Mouse (Mus musculus): Measurements from ENCODE around the gene Ppp5c. TPM values are rescaled to one million over a fixed set of nuclear protein-coding genes. Genes with fewer than 3 reads are reported as not detected.

Ppp5c gene
- polyA plus RNA-seq, 1 experiment from 2014 or later: 117 TPM

DNA sequence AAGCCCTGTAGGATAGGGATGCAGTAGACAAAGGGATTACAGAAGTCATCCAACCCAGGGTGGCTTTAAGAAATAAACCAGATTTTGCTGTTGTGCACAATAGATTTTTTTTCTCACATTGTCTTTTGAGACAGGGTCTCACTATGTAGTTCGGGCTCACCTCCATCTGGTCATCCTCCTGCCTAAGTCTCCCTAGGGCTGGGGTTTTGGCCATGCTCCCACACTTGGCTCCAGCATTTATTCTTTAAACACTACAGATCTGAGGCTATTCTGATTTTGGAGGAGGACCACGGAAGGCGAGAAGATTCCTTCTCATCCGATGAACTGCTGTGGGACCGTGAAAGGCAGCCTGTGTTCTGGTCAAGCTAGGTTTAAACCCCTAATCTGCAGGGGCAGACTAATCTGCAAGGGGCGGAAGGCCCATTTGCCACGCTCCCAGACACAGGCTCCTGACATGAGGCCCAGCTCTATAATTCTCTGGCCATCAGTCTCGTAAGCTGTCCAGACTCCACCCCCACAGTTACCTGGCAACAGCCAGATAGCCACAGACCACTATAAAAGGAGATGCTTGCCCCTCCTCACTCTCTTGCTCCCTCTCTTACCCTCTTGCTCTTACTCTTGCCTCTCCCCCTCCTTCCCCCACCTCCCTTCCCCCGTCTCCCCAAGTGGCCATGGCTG lies 10.4 kb upstream of the Ppp5c start:
- Histone ChIP-seq H3K27ac (ENCODE audit: low read depth) (no peak overlapping the region), H3K9ac (no peak overlapping the region), H3K4me1 (ENCODE audit: insufficient read depth) (no peaks in the 10 kb centered on the region), H3K4me2 (no peak overlapping the region), H3K36me3 (ENCODE audit: insufficient read depth) (peaks cover 91% of the 10 kb centered on the region), H3K27me3 (ENCODE audit: insufficient read depth, low read length) (no peaks in the 10 kb centered on the region), H3K9me3 (ENCODE audit: low read depth, low read length) (no peaks in the 10 kb centered on the region), H3K4me3 (ENCODE audit: low read depth, low read length) (no peak overlapping the region)
- no peak for DNase-seq
- TF ChIP-seq CTCF (IDR thresholded peaks at IDR 0.05; ENCODE audit: low read depth): no peak
- no peak for ATAC-seq (ENCODE audit: insufficient read depth)
- WGBS: 70% methylated on average over 9 of the region's 9 CpGs

DNA sequence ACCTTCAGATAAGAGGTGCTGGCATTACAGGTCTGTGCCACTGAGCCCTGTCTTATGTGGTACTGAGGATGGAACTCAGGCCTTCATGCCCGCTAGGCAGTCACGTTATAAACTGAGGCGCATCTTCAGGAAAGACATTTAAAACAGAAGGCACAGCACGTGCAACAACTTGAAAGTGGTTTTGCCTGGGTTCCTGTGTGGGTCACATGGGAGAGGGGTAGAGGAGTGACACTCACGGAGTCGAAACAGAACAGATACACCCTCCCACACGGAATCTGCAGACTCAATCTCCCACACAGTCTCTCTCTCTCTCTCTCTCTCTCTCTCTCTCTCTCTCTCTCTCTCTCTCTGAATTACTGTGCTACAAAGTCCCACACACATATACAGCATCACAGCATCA lies 2.5 kb upstream of the Ppp5c start:
- H3K4me1 ChIP-seq (ENCODE audit: insufficient read depth): no peaks in the 10 kb centered on the region
- ATAC-seq (ENCODE audit: insufficient read depth): no peak
- WGBS: 69% methylated on average over 7 of the region's 7 CpGs

DNA sequence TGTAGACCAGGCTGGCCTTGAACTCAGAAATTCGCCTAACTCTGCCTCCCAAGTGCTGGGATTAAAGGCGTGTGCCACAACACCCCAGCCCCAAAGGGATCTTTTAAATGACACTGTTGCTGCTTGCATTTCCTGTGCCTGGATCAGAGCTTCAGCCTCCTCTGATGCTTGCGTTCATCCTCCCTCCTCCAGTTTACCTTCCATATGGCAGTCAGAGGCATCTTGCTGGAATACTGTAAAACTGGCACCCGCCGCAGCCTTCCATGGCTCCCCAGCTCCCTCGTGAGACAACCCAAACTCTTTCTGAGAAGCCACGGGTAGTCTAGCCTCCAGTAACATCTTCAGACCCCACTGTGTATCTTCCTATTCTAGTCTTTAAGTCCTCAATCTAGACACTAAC lies 1.2 kb upstream of the Ppp5c start:
- 68% methylated on average over 7 of the region's 7 CpGs for WGBS
- H3K36me3 ChIP-seq (ENCODE audit: insufficient read depth): peaks cover 42% of the 10 kb centered on the region
- no peaks in the 10 kb centered on the region for H3K4me1 ChIP-seq (ENCODE audit: insufficient read depth)
- no peak overlapping the region for H3K4me2 ChIP-seq
- ATAC-seq (ENCODE audit: insufficient read depth) (no peak), DNase-seq (no peak)
- no peak overlapping the region for H3K4me3 ChIP-seq (ENCODE audit: low read depth, low read length)
- no peak overlapping the region for H3K27ac ChIP-seq (ENCODE audit: low read depth)
- no peaks in the 10 kb centered on the region for H3K27me3 ChIP-seq (ENCODE audit: insufficient read depth, low read length)
- no peaks in the 10 kb centered on the region for H3K9me3 ChIP-seq (ENCODE audit: low read depth, low read length)
- no peak overlapping the region for H3K9ac ChIP-seq
- TF ChIP-seq CTCF (IDR thresholded peaks at IDR 0.05; ENCODE audit: low read depth): no peak

More for the DNA sequence above, 2.5 kb upstream of the Ppp5c start:
- no peak for TF ChIP-seq CTCF (IDR thresholded peaks at IDR 0.05; ENCODE audit: low read depth)
- Histone ChIP-seq H3K36me3 (ENCODE audit: insufficient read depth) (peaks cover 48% of the 10 kb centered on the region), H3K27me3 (ENCODE audit: insufficient read depth, low read length) (no peaks in the 10 kb centered on the region), H3K27ac (ENCODE audit: low read depth) (no peak overlapping the region), H3K9me3 (ENCODE audit: low read depth, low read length) (no peaks in the 10 kb centered on the region), H3K9ac (no peak overlapping the region), H3K4me3 (ENCODE audit: low read depth, low read length) (no peak overlapping the region), H3K4me2 (no peak overlapping the region)
- DNase-seq: no peak

DNA sequence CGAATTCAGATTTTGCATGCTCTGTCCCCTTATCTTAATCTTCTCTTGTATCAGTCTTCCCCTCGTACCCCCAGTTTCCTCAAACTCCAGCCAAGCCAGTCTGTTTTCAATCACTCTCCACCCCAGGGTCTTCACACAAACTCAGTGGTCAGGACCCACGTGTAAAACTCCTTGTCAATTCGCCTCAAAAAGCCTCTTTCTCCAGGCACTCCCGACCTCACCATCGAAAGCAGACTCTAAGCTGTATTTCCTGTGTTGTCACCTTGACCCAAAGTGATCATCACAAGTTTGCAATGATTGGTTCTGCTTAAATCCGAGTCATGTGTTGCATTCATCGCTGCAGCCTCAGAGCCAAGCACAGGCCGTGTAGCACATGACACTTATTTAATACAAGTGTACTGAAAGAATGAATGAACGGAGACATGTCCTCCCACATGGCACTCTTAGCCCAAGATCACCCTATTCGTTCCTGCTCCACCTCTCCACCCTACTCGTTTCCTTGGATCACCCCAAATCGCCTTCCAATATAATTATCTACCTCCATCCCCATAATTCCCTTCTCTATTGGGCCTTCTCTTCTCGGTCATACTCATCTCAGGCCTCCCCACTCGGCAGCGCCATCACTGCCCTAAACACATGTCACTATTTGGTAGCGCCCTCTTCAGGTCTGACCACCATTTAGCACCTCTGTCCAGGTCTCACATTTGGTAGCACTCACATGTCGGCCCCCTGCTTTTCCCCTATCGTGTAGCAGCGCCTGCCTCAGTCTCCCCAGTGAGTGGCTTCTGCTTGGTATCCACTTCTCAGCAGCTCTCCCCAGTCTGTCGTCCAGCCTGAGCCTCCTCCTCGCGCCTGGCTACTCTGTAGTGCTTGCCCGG lies 775 bp downstream of the Ppp5c start:
- Histone ChIP-seq H3K4me3 (ENCODE audit: low read depth, low read length) (peak overlapping the region; percentile 71), H3K27ac (ENCODE audit: low read depth) (peak overlapping the region; percentile 74; the same call in 1 of the 2 replicates), H3K9ac (peak overlapping the region; percentile 76), H3K9me3 (ENCODE audit: low read depth, low read length) (no peaks in the 10 kb centered on the region), H3K27me3 (ENCODE audit: insufficient read depth, low read length) (no peaks in the 10 kb centered on the region), H3K36me3 (ENCODE audit: insufficient read depth) (peaks cover 41% of the 10 kb centered on the region), H3K4me2 (peak overlapping the region; percentile 70), H3K4me1 (ENCODE audit: insufficient read depth) (no peaks in the 10 kb centered on the region)
- TF ChIP-seq CTCF (IDR thresholded peaks at IDR 0.05; ENCODE audit: low read depth): peak; percentile 74
- ATAC-seq (ENCODE audit: insufficient read depth) (no peak; the same call in 1 of the 2 replicates), DNase-seq (peak; percentile 83)
- 3% methylated on average over 24 of the region's 24 CpGs for WGBS

DNA sequence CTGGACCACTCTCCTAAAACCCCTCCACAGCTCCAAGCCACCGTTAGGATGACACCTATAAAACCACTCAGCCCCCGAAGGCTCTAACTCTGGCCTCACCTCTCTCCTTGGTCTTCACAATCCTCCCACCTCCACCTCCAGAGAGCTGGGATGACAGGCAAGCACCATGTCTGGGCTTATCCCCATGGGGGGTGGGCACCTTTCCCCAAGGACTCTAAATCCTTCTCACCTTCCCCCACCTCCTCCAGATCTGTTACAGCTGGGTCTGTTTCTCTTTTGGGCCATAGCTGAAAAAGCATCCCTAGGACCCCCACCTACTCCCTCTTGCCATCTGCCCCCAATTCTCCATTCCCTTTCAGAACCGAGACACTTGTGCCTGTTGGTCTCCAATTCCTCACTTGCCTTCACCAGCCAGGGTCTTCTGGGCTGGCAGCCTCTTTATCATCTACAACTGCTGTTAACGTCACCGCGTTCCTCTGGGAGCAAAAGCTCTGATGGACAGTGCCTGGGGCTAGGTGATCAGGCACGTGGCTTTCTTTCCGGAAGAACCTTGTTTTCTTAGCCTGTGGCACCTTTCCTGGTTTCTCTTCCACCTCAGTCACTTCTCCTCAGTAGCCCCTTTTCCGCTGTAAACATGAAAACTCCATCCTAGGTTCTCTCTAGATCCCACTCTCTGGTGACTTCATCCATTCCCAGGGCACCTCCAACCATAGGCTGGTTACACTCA lies 1.7 kb downstream of the Ppp5c start:
- H3K9me3 ChIP-seq (ENCODE audit: low read depth, low read length): no peaks in the 10 kb centered on the region
- H3K27me3 ChIP-seq (ENCODE audit: insufficient read depth, low read length): no peaks in the 10 kb centered on the region
- no peaks in the 10 kb centered on the region for H3K4me1 ChIP-seq (ENCODE audit: insufficient read depth)
- TF ChIP-seq CTCF (IDR thresholded peaks at IDR 0.05; ENCODE audit: low read depth): no peak
- no peak overlapping the region for H3K27ac ChIP-seq (ENCODE audit: low read depth)
- H3K4me3 ChIP-seq (ENCODE audit: low read depth, low read length): peak overlapping the region; percentile 71; the same call in 1 of the 2 replicates
- ATAC-seq (ENCODE audit: insufficient read depth): no peak
- 67% methylated on average over 9 of the region's 9 CpGs for WGBS
- peaks cover 45% of the 10 kb centered on the region for H3K36me3 ChIP-seq (ENCODE audit: insufficient read depth)
- no peak for DNase-seq
- peak overlapping the region; percentile 76 for H3K9ac ChIP-seq
- H3K4me2 ChIP-seq: peak overlapping the region; percentile 70

DNA sequence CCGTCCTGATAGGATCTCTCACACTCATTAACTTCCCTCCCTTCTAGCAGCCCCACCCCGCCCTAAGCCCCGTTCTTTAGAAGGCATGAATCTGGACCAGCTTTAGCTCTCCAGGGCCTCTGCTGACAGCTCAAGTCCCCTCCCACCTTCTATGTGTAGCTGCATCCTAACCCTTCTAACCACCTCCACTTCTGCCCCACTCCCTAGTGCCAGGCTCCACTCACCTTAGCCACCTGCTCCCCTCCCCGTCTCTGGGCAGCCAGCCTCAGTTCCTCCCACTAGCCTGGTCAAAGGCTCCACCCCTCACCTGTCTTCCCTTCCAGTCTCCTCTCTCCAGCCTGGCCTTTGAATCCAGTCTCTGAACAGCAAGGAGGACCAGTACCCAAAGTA lies 2.2 kb downstream of the Ppp5c start:
- H3K9me3 ChIP-seq (ENCODE audit: low read depth, low read length): no peaks in the 10 kb centered on the region
- no peak for ATAC-seq (ENCODE audit: insufficient read depth)

More for the DNA sequence above, 2.2 kb downstream of the Ppp5c start:
- WGBS: 62% methylated on average over 4 of the region's 4 CpGs
- Histone ChIP-seq H3K4me2 (peak overlapping the region; percentile 70), H3K4me3 (ENCODE audit: low read depth, low read length) (no peak overlapping the region), H3K27ac (ENCODE audit: low read depth) (peak overlapping the region; percentile 24; the same call in 1 of the 2 replicates), H3K27me3 (ENCODE audit: insufficient read depth, low read length) (no peaks in the 10 kb centered on the region), H3K4me1 (ENCODE audit: insufficient read depth) (no peaks in the 10 kb centered on the region), H3K9ac (no peak overlapping the region), H3K36me3 (ENCODE audit: insufficient read depth) (peaks cover 45% of the 10 kb centered on the region)
- no peak for TF ChIP-seq CTCF (IDR thresholded peaks at IDR 0.05; ENCODE audit: low read depth)
- DNase-seq: no peak

All from lung, embryonic 14.5 days (tissue).